Mouse (Mus musculus) embryonic facial prominence, embryonic 15.5 days (tissue): ENCODE data around the gene 9330182L06Rik. TPM values are rescaled to one million over a fixed set of nuclear protein-coding genes. Genes with fewer than 3 reads are reported as not detected.

Experiments
- ATAC-seq: fragments of 200-750 bp; cut with Nextera tagmentation; 2 replicates; pipeline ENCODE4 v1.8.0; 2017; ENCODE audit warnings: low read depth, moderate TSS enrichment; ENCODE audit not compliant: insufficient number of reproducible peaks, low FRiP score, low TSS enrichment
- H3K27ac ChIP-seq: fragments of 300-500 bp; sonication (generic); replicated peaks from 2 replicates; pipeline ENCODE4 v1.5.1; 2015; ENCODE audit warnings: mild to moderate bottlenecking, inconsistent platforms
- H3K27me3 ChIP-seq: fragments of 300-500 bp; sonication (generic); 2 replicates; pipeline ENCODE4 v1.6.1; 2015; ENCODE audit warnings: inconsistent platforms
- H3K36me3 ChIP-seq: fragments of 300-500 bp; sonication (generic); 2 replicates; pipeline ENCODE4 v1.6.1; 2015; ENCODE audit warnings: mild to moderate bottlenecking, inconsistent platforms
- H3K4me1 ChIP-seq: fragments of 300-500 bp; sonication (generic); 2 replicates; pipeline ENCODE4 v1.6.1; 2015; ENCODE audit warnings: inconsistent platforms
- H3K4me2 ChIP-seq: fragments of 300-500 bp; sonication (generic); replicated peaks from 2 replicates; pipeline ENCODE4 v1.6.1; 2015; ENCODE audit warnings: mild to moderate bottlenecking, inconsistent platforms
- H3K4me3 ChIP-seq: fragments of 300-500 bp; sonication (generic); replicated peaks from 2 replicates; pipeline ENCODE4 v1.5.1; 2015; ENCODE audit warnings: mild to moderate bottlenecking, inconsistent platforms
- H3K9ac ChIP-seq: fragments of 300-500 bp; sonication (generic); 2 replicates; pipeline ENCODE4 v1.6.1; 2015; ENCODE audit warnings: inconsistent platforms
- H3K9me3 ChIP-seq: fragments of 300-500 bp; sonication (generic); replicated peaks from 2 replicates; pipeline ENCODE4 v1.6.1; 2016; ENCODE audit warnings: inconsistent platforms
- WGBS: fragments of 180-500 bp; shearing (Covaris S2); methylation state at CpG from one replicate; pipeline ENCODE4 v1.1.7; 2015; 5-methylcytosine and 5-hydroxymethylcytosine counted together
- polyA plus RNA-seq: library from polyadenylated mRNA; unstranded; fragments of >200 nt; fragmentation: Nextera tagmentation; extraction: Ambion mirVana; gene quantifications from 2 replicates; pipeline ENCODE4 v1.2.1, GENCODE M21; 2015

9330182L06Rik gene
- polyA plus RNA-seq, 1 experiment from 2014 or later, result 3.1 TPM

- no peak overlapping the region for H3K9ac ChIP-seq
- no peak overlapping the region for H3K27ac ChIP-seq
- H3K4me1 ChIP-seq, result no peaks in the 10 kb centered on the region
- no peaks in the 10 kb centered on the region for H3K36me3 ChIP-seq
- no peak overlapping the region for H3K4me3 ChIP-seq
- no peak overlapping the region for H3K4me2 ChIP-seq
- ATAC-seq, result 0 out of 2 replicates have a peak, but pooled peaks have one; percentile 67
- 69% methylated on average over 7 of the region's 7 CpGs for WGBS
- H3K9me3 ChIP-seq, result no peaks in the 10 kb centered on the region
- H3K27me3 ChIP-seq, result no peaks in the 10 kb centered on the region
Observed at GRCm38 (mm10) chr5:9338756-9339510, 73.0 kb downstream of the 9330182L06Rik start.

- no peak overlapping the region for H3K9ac ChIP-seq
- H3K4me2 ChIP-seq, result no peak overlapping the region
- no peak overlapping the region for H3K4me3 ChIP-seq
- H3K9me3 ChIP-seq, result no peaks in the 10 kb centered on the region
- 63% methylated on average over 8 of the region's 8 CpGs for WGBS
- H3K27me3 ChIP-seq, result no peaks in the 10 kb centered on the region
- no peak for ATAC-seq
- H3K36me3 ChIP-seq, result no peaks in the 10 kb centered on the region
- no peaks in the 10 kb centered on the region for H3K4me1 ChIP-seq
- H3K27ac ChIP-seq, result no peak overlapping the region
Observed at GRCm38 (mm10) chr5:9339511-9340173, 73.7 kb downstream of the 9330182L06Rik start.

DNA sequence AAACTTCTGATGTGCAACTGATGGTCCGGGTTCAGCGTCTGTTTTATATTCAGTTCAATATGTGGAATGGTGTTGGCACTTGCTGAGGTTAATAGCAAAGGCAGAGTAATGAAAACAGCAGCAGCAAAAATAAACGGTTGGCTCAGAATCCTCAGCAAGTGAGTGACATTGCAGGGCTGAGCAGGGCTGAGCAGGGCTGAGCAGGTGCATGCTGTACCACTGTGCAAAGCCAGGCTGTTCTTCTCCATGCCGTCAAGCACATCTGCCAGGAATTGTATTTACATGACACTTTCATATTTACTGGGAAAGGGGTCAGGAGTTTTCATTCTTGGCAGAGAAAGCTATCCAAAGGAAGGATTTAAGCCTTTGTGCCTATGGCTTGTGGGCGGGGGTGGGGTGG is 78.7 kb downstream of the 9330182L06Rik start:
- Histone ChIP-seq H3K4me1 (no peaks in the 10 kb centered on the region), H3K4me2 (no peak overlapping the region), H3K36me3 (no peaks in the 10 kb centered on the region), H3K27ac (no peak overlapping the region), H3K27me3 (no peaks in the 10 kb centered on the region), H3K9ac (no peak overlapping the region), H3K9me3 (no peaks in the 10 kb centered on the region), H3K4me3 (no peak overlapping the region)
- WGBS, result 44% methylated on average over 5 of the region's 5 CpGs
- ATAC-seq, result no peak

GRCm38 (mm10) chr5:9345038-9345617 is 79.2 kb downstream of the 9330182L06Rik start:
- Histone ChIP-seq H3K36me3 (no peaks in the 10 kb centered on the region), H3K4me2 (no peak overlapping the region), H3K4me1 (no peaks in the 10 kb centered on the region), H3K4me3 (no peak overlapping the region), H3K27me3 (no peaks in the 10 kb centered on the region), H3K27ac (no peak overlapping the region), H3K9ac (no peak overlapping the region), H3K9me3 (no peaks in the 10 kb centered on the region)
- no peak for ATAC-seq
- WGBS, result 76% methylated on average over 10 of the region's 10 CpGs

DNA sequence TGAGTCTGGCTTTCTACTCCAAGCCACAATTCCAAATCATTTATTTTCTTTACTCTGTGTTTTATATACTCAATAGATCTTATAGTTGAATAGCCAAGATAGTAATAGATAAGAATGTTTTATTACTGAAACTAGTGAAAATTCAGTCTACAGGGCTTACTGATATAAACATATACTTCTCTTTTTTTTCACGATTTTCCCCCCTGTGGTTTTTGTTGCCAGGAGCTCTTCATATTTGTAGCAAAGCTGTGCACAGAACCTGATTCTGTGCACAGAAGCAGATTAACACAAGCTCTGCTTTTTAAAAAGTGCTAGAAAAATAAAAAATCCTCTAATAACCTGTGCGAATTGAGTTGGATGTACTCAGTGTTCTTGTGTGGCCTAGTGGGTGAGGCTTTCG is 79.7 kb downstream of the 9330182L06Rik start:
- WGBS, result 82% methylated on average over 3 of the region's 3 CpGs
- H3K9me3 ChIP-seq, result no peaks in the 10 kb centered on the region
- no peaks in the 10 kb centered on the region for H3K36me3 ChIP-seq
- no peak overlapping the region for H3K4me2 ChIP-seq
- no peak overlapping the region for H3K27ac ChIP-seq
- ATAC-seq, result no peak
- no peaks in the 10 kb centered on the region for H3K27me3 ChIP-seq
- no peak overlapping the region for H3K9ac ChIP-seq
- no peaks in the 10 kb centered on the region for H3K4me1 ChIP-seq
- no peak overlapping the region for H3K4me3 ChIP-seq

DNA sequence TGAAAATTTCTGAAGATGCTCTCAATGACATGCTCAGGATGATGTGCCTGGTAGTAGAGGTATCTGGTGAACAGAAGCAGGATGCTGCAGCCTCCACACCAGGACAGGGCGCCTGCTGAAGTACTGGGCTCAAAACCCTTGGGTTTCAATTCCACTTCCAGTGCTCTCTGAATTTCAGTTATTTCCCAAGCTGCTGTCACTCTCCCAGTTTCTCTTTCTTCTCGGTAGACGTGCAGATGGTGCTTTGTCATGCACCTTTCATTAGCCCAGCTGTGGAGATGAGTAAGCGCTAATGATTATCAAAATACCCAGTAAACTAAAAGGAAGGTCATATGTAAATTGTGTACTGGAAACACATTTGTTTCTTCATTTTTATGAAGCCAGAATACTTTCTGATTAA is 80.6 kb downstream of the 9330182L06Rik start:
- ATAC-seq, result no peak
- WGBS, result 78% methylated on average over 4 of the region's 4 CpGs
- H3K9ac ChIP-seq, result no peak overlapping the region
- no peaks in the 10 kb centered on the region for H3K36me3 ChIP-seq
- no peak overlapping the region for H3K4me3 ChIP-seq
- H3K27ac ChIP-seq, result no peak overlapping the region
- H3K4me1 ChIP-seq, result no peaks in the 10 kb centered on the region
- no peaks in the 10 kb centered on the region for H3K9me3 ChIP-seq
- H3K4me2 ChIP-seq, result no peak overlapping the region
- no peaks in the 10 kb centered on the region for H3K27me3 ChIP-seq

- Histone ChIP-seq H3K27ac (no peak overlapping the region), H3K9ac (no peak overlapping the region), H3K9me3 (no peaks in the 10 kb centered on the region), H3K4me2 (no peak overlapping the region), H3K4me3 (no peak overlapping the region), H3K36me3 (no peaks in the 10 kb centered on the region), H3K4me1 (no peaks in the 10 kb centered on the region), H3K27me3 (no peaks in the 10 kb centered on the region)
- 81% methylated on average over 5 of the region's 5 CpGs for WGBS
- ATAC-seq, result no peak
Observed at GRCm38 (mm10) chr5:9352163-9352562, 86.2 kb downstream of the 9330182L06Rik start.

DNA sequence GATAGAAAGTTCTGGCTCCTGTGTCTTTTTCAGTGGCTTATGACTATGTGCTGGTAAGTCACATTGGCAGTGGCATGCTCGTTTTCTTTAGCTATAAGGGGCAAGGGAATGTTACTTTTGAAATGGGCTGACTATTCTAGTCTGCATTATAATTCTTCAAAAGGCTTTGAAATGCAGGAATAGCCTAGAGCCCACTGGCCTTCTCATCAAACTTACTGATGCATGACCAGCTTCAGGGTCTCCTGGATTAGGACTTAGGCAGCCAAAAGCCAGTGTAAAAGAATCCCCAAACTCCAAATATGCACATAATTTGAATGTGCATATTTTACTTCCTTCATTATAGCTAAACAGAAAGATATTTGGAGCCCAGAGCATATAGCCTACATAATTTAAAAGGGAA is 86.7 kb downstream of the 9330182L06Rik start:
- no peaks in the 10 kb centered on the region for H3K4me1 ChIP-seq
- H3K36me3 ChIP-seq, result no peaks in the 10 kb centered on the region
- no peaks in the 10 kb centered on the region for H3K27me3 ChIP-seq
- no peak overlapping the region for H3K4me2 ChIP-seq
- H3K27ac ChIP-seq, result no peak overlapping the region
- no peak overlapping the region for H3K4me3 ChIP-seq
- H3K9me3 ChIP-seq, result no peaks in the 10 kb centered on the region
- WGBS, result 52% methylated on average over 1 of the region's 1 CpGs
- no peak for ATAC-seq
- H3K9ac ChIP-seq, result no peak overlapping the region

DNA sequence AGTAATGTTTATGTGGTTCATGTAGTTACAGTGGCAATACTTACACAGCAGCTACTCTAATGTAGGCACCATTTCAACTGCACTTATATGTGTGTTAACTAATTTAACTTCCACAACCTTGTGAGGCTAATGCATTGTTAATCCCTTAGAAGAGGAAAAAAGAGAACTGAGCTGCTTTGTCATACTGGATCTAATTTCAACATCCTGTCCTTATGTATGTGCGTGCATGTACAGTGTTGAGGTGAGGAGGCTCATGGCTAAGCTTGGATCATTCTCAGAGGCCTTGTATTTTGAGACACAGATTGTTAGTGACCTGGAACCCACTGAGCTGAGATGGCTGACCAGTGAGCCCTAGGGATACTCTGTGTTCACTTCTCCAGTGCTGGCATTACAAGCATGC is 88.3 kb downstream of the 9330182L06Rik start:
- WGBS, result 74% methylated on average over 1 of the region's 1 CpGs

DNA sequence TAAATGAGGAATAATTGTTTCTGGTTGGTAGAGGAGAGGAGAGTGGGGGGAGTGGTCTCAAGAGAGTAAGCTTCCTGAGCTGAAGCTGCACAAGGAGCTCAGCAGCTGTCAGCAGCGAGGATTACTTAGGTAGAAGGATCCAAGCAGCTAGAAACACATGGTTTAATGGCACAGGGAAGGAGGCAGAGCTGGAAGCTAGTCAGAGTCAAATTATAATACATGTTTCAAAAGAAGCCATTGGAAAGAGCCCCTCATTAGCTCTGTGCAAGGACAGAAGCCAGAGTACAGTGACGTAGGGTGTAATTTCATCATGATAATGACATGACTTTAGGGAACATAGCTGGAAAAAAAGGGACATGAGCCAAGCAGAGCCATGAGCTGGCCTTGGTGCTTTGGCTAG is 92.2 kb downstream of the 9330182L06Rik start:
- H3K9me3 ChIP-seq, result no peaks in the 10 kb centered on the region
- H3K27me3 ChIP-seq, result no peaks in the 10 kb centered on the region
- no peaks in the 10 kb centered on the region for H3K36me3 ChIP-seq
- no peak overlapping the region for H3K27ac ChIP-seq
- no peak overlapping the region for H3K4me2 ChIP-seq
- no peak overlapping the region for H3K4me3 ChIP-seq
- 34% methylated on average over 2 of the region's 2 CpGs for WGBS
- no peak overlapping the region for H3K9ac ChIP-seq
- ATAC-seq, result no peak
- no peaks in the 10 kb centered on the region for H3K4me1 ChIP-seq

More for the DNA sequence above, 88.3 kb downstream of the 9330182L06Rik start:
- Histone ChIP-seq H3K27ac (no peak overlapping the region), H3K4me3 (no peak overlapping the region), H3K4me1 (no peaks in the 10 kb centered on the region), H3K9ac (no peak overlapping the region), H3K4me2 (no peak overlapping the region), H3K9me3 (no peaks in the 10 kb centered on the region), H3K27me3 (no peaks in the 10 kb centered on the region), H3K36me3 (no peaks in the 10 kb centered on the region)
- no peak for ATAC-seq

- no peaks in the 10 kb centered on the region for H3K27me3 ChIP-seq
- no peak overlapping the region for H3K27ac ChIP-seq
- H3K4me3 ChIP-seq, result no peak overlapping the region
- 74% methylated on average over 7 of the region's 7 CpGs for WGBS
- no peaks in the 10 kb centered on the region for H3K9me3 ChIP-seq
- no peaks in the 10 kb centered on the region for H3K36me3 ChIP-seq
- H3K9ac ChIP-seq, result no peak overlapping the region
- no peaks in the 10 kb centered on the region for H3K4me1 ChIP-seq
- H3K4me2 ChIP-seq, result no peak overlapping the region
- peak; percentile 67; the same call in 1 of the 2 replicates for ATAC-seq
Observed at GRCm38 (mm10) chr5:9361982-9362661, 96.2 kb downstream of the 9330182L06Rik start.
